Mouse (Mus musculus) leukemia stem cell, adult 10-12 weeks (primary cell): ENCODE measurements around the gene Cyp2d11. TPM values are rescaled to one million over a fixed set of nuclear protein-coding genes. Genes with fewer than 3 reads are reported as not detected.

Source experiments
- polyA plus RNA-seq: library from polyadenylated mRNA; stranded (reverse); fragments of >175 nt; gene quantifications from 2 replicates; pipeline ENCODE4 v1.2.3, GENCODE M21; 2012; ENCODE audit warnings: low replicate concordance

The Cyp2d11 gene
- not detected in 2 replicates for polyA plus RNA-seq

GRCm38 (mm10) chr15:82393922-82394321 is at the start of gene Cyp2d11:
Gene Cyp2d11, minus strand, starts transcription at chr15:82394022.

GRCm38 (mm10) chr15:82433137-82433536 is 39.3 kb upstream of the Cyp2d11 start, which contains the start of gene Cyp2d9:
Gene Cyp2d9, plus strand, starts transcription at chr15:82433437.

GRCm38 (mm10) chr15:82406981-82407380 is 13.2 kb upstream of the Cyp2d11 start, which contains the start of gene Cyp2d10:
Gene Cyp2d10, minus strand, starts transcription at chr15:82407195.

GRCm38 (mm10) chr15:82379871-82380713 is 13.7 kb downstream of the Cyp2d11 start, which contains the start of gene Cyp2d22:
Gene Cyp2d22, minus strand, starts transcription at chr15:82380260.

GRCm38 (mm10) chr15:82354126-82354945 is 39.5 kb downstream of the Cyp2d11 start, which contains the start of gene Ndufa6:
Gene Ndufa6, minus strand, starts transcription at chr15:82354322.

Other genes with a start within 250 kb of the Cyp2d11 start
- gene Srebf2, start 246.8 kb downstream of the Cyp2d11 start, polyA plus RNA-seq: 411 and 741 TPM in 2 replicates
- 3.5 and 9.3 TPM in 2 replicates for gene Shisa8, start 181.2 kb downstream of the Cyp2d11 start, polyA plus RNA-seq
- 51.6 and 117 TPM in 2 replicates for gene Tnfrsf13c, start 169.7 kb downstream of the Cyp2d11 start, polyA plus RNA-seq
- 74.9 and 105 TPM in 2 replicates for gene Cenpm, start 149.3 kb downstream of the Cyp2d11 start, polyA plus RNA-seq
- gene 1500009C09Rik, start 141.6 kb downstream of the Cyp2d11 start, polyA plus RNA-seq: not detected in 2 replicates
- gene Sept3, start 119.1 kb downstream of the Cyp2d11 start, polyA plus RNA-seq: 0.73 and 1.1 TPM in 2 replicates
- not detected in 2 replicates for gene Wbp2nl, start 95.1 kb downstream of the Cyp2d11 start, polyA plus RNA-seq
- 38.6 and 88.5 TPM in 2 replicates for gene Naga, start 55.1 kb downstream of the Cyp2d11 start, polyA plus RNA-seq
- 5.0 and 17.1 TPM in 2 replicates for gene Pheta2, start 55.1 kb downstream of the Cyp2d11 start, polyA plus RNA-seq
- gene Smdt1, start 55.1 kb downstream of the Cyp2d11 start, polyA plus RNA-seq: 58.2 and 75.0 TPM in 2 replicates
- 95.3 and 124 TPM in 2 replicates for gene Ndufa6, start 39.7 kb downstream of the Cyp2d11 start, polyA plus RNA-seq
- 0.07 and 0.80 TPM in 2 replicates for gene Cyp2d22, start 13.8 kb downstream of the Cyp2d11 start, polyA plus RNA-seq
- not detected in 2 replicates for gene Cyp2d10, start 13.2 kb upstream of the Cyp2d11 start, polyA plus RNA-seq
- gene Cyp2d9, start 39.4 kb upstream of the Cyp2d11 start, polyA plus RNA-seq: not detected in 2 replicates
- not detected in 2 replicates for gene Cyp2d12, start 161.1 kb upstream of the Cyp2d11 start, polyA plus RNA-seq
- gene Cyp2d34, start 226.9 kb upstream of the Cyp2d11 start, polyA plus RNA-seq: not detected in 2 replicates